Mouse (Mus musculus) thymus, adult 2 months (tissue): ENCODE results near the gene Tent4a.

Experiments
- CTCF ChIP-seq: fragments of 200-500 bp; IDR thresholded peaks from 2 replicates; pipeline ENCODE4 v1.5.1; 2012; ENCODE audit warnings: mild to moderate bottlenecking, control low read depth, low read length, moderate library complexity, borderline replicate concordance; ENCODE audit not compliant: control insufficient read depth, poor library complexity, insufficient read depth; ENCODE audit errors: extremely low read depth
- POLR2A ChIP-seq: fragments of 200-500 bp; IDR thresholded peaks from 2 replicates; pipeline ENCODE4 v1.6.1; 2012; ENCODE audit warnings: mild to moderate bottlenecking, low read length, control low read depth, moderate library complexity; ENCODE audit not compliant: control insufficient read depth, poor library complexity, insufficient read depth; ENCODE audit errors: extremely low read depth

GRCm38 (mm10) chr13:69533405-69534333 is 748 bp downstream of the Tent4a start, which contains the start of gene Nsun2:
- TF ChIP-seq CTCF (no peak; the same call in 1 of the 2 replicates), POLR2A (no peak)
